Mouse (Mus musculus) adrenal gland, postnatal 10 days (tissue): ENCODE results near the gene Camkk2. TPM values are rescaled to one million over a fixed set of nuclear protein-coding genes. Genes with fewer than 3 reads are reported as not detected.

ENCODE experiments used
- DNase-seq: peaks from one replicate; pipeline ENCODE4 v3.0.0; 2021; ENCODE audit warnings: mixed read lengths
- total RNA-seq, 2 experiments: library from RNA; stranded (reverse); gene quantifications; 2 replicates each; pipeline ENCODE4 v1.2.3; 2021

Camkk2 gene
- total RNA-seq, 2 experiments from 2014 or later: 21.2 to 25.7 TPM

- no peak for DNase-seq
Observed at GRCm38 (mm10) chr5:122782066-122782465, 2.9 kb upstream of the Camkk2 start.

GRCm38 (mm10) chr5:122780791-122781432 lies 1.7 kb upstream of the Camkk2 start:
- no peak for DNase-seq

GRCm38 (mm10) chr5:122778231-122779226 lies 680 bp downstream of the Camkk2 start:
- DNase-seq: peak; percentile 57

- DNase-seq: no peak
Observed at GRCm38 (mm10) chr5:122777322-122777721, 1.9 kb downstream of the Camkk2 start.

- no peak for DNase-seq
Observed at GRCm38 (mm10) chr5:122775646-122776286, 3.4 kb downstream of the Camkk2 start.

GRCm38 (mm10) chr5:122774743-122775611 lies 4.2 kb downstream of the Camkk2 start:
- peak; percentile 62 for DNase-seq

GRCm38 (mm10) chr5:122773756-122774155 lies 5.5 kb downstream of the Camkk2 start:
- DNase-seq: no peak

- DNase-seq: no peak
Observed at GRCm38 (mm10) chr5:122771428-122771827, 7.8 kb downstream of the Camkk2 start.

GRCm38 (mm10) chr5:122770806-122771261 lies 8.4 kb downstream of the Camkk2 start:
- peak; percentile 89 for DNase-seq

- peak; percentile 67 for DNase-seq
Observed at GRCm38 (mm10) chr5:122770304-122770703, 8.9 kb downstream of the Camkk2 start.

GRCm38 (mm10) chr5:122769101-122769568 lies 10.1 kb downstream of the Camkk2 start:
- no peak for DNase-seq

GRCm38 (mm10) chr5:122767283-122767682 lies 11.9 kb downstream of the Camkk2 start:
- no peak for DNase-seq

GRCm38 (mm10) chr5:122764032-122764464 lies 15.2 kb downstream of the Camkk2 start:
- DNase-seq: peak; percentile 51

GRCm38 (mm10) chr5:122763271-122764031 lies 15.8 kb downstream of the Camkk2 start:
- no peak for DNase-seq

- peak; percentile 89 for DNase-seq
Observed at GRCm38 (mm10) chr5:122756680-122757079, 22.5 kb downstream of the Camkk2 start.

GRCm38 (mm10) chr5:122756144-122756543 lies 23.1 kb downstream of the Camkk2 start:
- DNase-seq: no peak

- DNase-seq: no peak
Observed at GRCm38 (mm10) chr5:122755620-122756019, 23.6 kb downstream of the Camkk2 start.

GRCm38 (mm10) chr5:122754477-122754876 lies 24.7 kb downstream of the Camkk2 start:
- no peak for DNase-seq

- DNase-seq: peak; percentile 34
Observed at GRCm38 (mm10) chr5:122747950-122748349, 31.3 kb downstream of the Camkk2 start.

- no peak for DNase-seq
Observed at GRCm38 (mm10) chr5:122743880-122744422, 35.3 kb downstream of the Camkk2 start.
